In genomic region chr3:143316457-143316856, GRCm38 (mm10) we compare ENCODE assay signal across 10 mouse cellular contexts.
DNase-seq lines count a peak whose midpoint lies in the region; ATAC-seq and TF ChIP-seq lines count a peak whose summit lies in the region.
"Had no signal": no experiment of that assay in that cellular context is flagged by ENCODE, and none has a peak within 500 bp of the region (broad histone marks: within the 10 kb centered on the region; RNA-seq: fewer than 3 reads in every experiment).

No protein-coding gene starts in this region.

- H3K9ac ChIP-seq in lung, embryonic 16.5 days (ENCODE audit: low read length) = no peak overlapping the region
- H3K9ac ChIP-seq: heart, embryonic 13.5 days had no signal

- H3K4me1 ChIP-seq in lung, embryonic 16.5 days (replicated peaks; ENCODE audit: control insufficient read depth, insufficient read depth, low read length) = no peaks in the 10 kb centered on the region
- H3K4me1 ChIP-seq in lung, adult 2 months (ENCODE audit: control insufficient read depth, insufficient read depth, low read length) = no peaks in the 10 kb centered on the region
- H3K4me1 ChIP-seq: heart, embryonic 13.5 days had no signal

- intact Hi-C loops in left cerebral cortex, adult 2 months (cut with DNase I) = loop anchor here (2.0 to 10.0 kb wide), 8 partner anchors 52 to 886 kb away; no protein-coding TSS in a partner anchor

- H3K27me3 ChIP-seq in lung, embryonic 16.5 days (ENCODE audit: control insufficient read depth, insufficient read depth, low read depth, low read length) = no peaks in the 10 kb centered on the region
- H3K27me3 ChIP-seq: heart, embryonic 13.5 days had no signal

- 0 out of 2 replicates have a peak, but pooled peaks have one; percentile 36 for ATAC-seq in lung, embryonic 16.5 days (ENCODE audit: low read depth)
- no peak for ATAC-seq in megakaryocyte-erythroid progenitor cell, adult 5-6 weeks (replicated peaks; ENCODE audit: low FRiP score, low TSS enrichment, poor library complexity, severe bottlenecking)
- ATAC-seq: forebrain, embryonic 16.5 days; hindbrain, postnatal 0 days had no signal

- 47% methylated on average over 7 of the region's 7 CpGs for WGBS in lung, embryonic 16.5 days
- 53% methylated on average over 7 of the region's 7 CpGs for WGBS in lung, adult 2 months

- H3K4me2 ChIP-seq in lung, embryonic 16.5 days (ENCODE audit: low read depth, low read length) = no peak overlapping the region
- H3K4me2 ChIP-seq: heart, embryonic 13.5 days had no signal

- no peak for TF ChIP-seq CTCF in lung, adult 2 months (IDR thresholded peaks at IDR 0.05; ENCODE audit: insufficient read depth, low read length)
- no peak for TF ChIP-seq CTCF in left cerebral cortex, adult 2 months (IDR thresholded peaks at IDR 0.05)

- H3K4me3 ChIP-seq in lung, embryonic 16.5 days (ENCODE audit: low read length) = no peak overlapping the region
- H3K4me3 ChIP-seq in lung, adult 2 months (replicated peaks; ENCODE audit: extremely low read depth, low read depth, low read length) = no peak overlapping the region
- H3K4me3 ChIP-seq in left cerebral cortex, adult 2 months = no peak overlapping the region
- H3K4me3 ChIP-seq: heart, embryonic 13.5 days had no signal

- H3K9me3 ChIP-seq in lung, embryonic 16.5 days (ENCODE audit: control insufficient read depth, low read length) = no peaks in the 10 kb centered on the region; the same call in 1 of the 2 replicates
- H3K9me3 ChIP-seq: heart, embryonic 13.5 days had no signal

- H3K27ac ChIP-seq in lung, embryonic 16.5 days (ENCODE audit: low read length) = no peak overlapping the region
- H3K27ac ChIP-seq in left cerebral cortex, adult 2 months = peak overlapping the region; percentile 84
- H3K27ac ChIP-seq: heart, embryonic 13.5 days; hindbrain, postnatal 0 days had no signal

- H3K36me3 ChIP-seq in lung, embryonic 16.5 days (ENCODE audit: control insufficient read depth, insufficient read depth, low read length) = no peaks in the 10 kb centered on the region
- H3K36me3 ChIP-seq: heart, embryonic 13.5 days had no signal

- no peak for TF ChIP-seq POLR2A in lung, adult 2 months (IDR thresholded peaks at IDR 0.05; ENCODE audit: borderline replicate concordance, extremely low read depth, low read depth, low read length)

- no peak for DNase-seq in lung, adult 2 months
- peak; percentile 80 to 95 for DNase-seq in frontal cortex, postnatal 36 days (ENCODE audit: low spot score in 2 of 2)
- DNase-seq in left cerebral cortex, adult 2 months (ENCODE audit: extremely low spot score in 1 of 2, low spot score in 2 of 2) = peak; percentile 72 to 81
- peak; percentile 98 for DNase-seq in telencephalon, adult 2 months (ENCODE audit: low read depth, low spot score)
- no peak for DNase-seq in spleen, adult 18-20 months

Comparison
In these comparisons a context has a peak if more than half of its experiments do, and no peak if none do; other contexts are left out.
1. DNase-seq: peak in frontal cortex, postnatal 36 days (2 of 2), left cerebral cortex, adult 2 months (2 of 2) and telencephalon, adult 2 months (single experiment); none in lung, adult 2 months (single experiment) and spleen, adult 18-20 months (0 of 2).